Mouse (Mus musculus) right cerebral cortex, postnatal 14 days (tissue): ENCODE measurements at regions not wholly inside any gene's neighbourhood (a gene's known extent, or its start where the extent isn't known, plus 50 kb on each side); places are given as distances from the start of the nearest gene placed in this dataset.

Experiments
- DNase-seq: peaks from one replicate; pipeline ENCODE4 v3.0.0; 2022

- no peak for DNase-seq
Observed at GRCm38 (mm10) chr16:62469286-62469685, 317.3 kb downstream of the Nsun3 start.

DNA sequence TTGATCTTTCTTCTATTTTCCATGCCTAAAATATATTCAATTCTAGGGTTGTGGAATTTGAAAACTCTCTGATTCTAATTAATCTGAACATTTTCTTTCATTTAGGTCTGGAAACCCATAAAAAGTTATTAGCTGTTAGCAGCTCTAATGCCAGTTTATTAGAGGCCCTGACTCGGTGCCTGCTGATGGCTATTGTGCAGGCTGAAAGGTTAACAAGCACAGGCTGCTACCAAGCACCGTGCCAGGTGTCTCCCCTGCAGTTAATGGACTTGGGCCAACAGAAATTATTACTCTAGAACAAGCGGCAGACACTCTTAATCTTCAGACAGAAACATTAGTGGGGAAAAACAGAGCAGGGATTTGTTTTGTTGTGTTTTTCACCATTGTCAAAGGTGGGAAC is 317.8 kb downstream of the Nsun3 start:
- no peak for DNase-seq

- DNase-seq, result no peak
Observed at GRCm38 (mm10) chr16:62459949-62460551, 326.6 kb downstream of the Nsun3 start.

- DNase-seq, result no peak
Observed at GRCm38 (mm10) chr16:62449735-62450134, 336.9 kb downstream of the Nsun3 start.

GRCm38 (mm10) chr16:62447380-62447779 is 339.2 kb downstream of the Nsun3 start:
- DNase-seq, result no peak

DNA sequence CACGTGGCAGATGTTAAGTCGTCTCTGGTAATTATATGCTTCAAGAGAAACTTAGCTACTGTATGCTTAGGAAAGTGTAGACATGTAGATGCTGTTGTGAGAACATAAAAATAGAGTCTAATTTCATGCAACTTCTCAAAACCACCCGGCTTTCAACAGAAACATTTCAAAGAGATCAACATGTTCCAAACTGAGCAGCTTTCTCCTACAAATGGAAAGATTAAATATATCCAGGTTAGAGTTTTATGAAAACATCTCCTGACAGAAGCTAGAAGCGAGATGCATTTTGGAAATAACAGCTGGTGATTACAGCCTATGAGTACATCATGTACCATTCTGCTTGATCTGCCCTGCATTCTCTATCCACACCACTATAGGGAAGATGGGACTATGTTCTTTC is 345.4 kb downstream of the Nsun3 start:
- DNase-seq, result no peak

DNA sequence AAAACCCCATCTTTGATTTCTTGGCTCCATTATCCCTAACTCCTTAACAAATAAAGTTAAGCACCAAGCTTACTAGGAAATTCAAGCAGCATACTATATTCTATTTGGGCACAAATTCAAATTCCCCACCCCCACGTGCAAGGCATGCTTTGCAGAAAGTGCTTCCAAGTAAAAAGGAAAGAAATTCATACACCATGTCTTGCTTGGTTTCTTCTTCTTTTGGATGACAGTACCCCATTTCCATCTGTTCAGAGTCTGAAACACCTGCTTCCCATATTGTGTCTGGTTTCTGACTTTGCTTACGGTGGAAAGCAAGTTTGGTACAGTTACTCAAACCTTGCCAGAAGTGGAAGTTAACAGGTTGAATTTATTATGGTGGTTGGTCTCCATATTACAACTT is 353.5 kb downstream of the Nsun3 start:
- DNase-seq, result no peak

DNA sequence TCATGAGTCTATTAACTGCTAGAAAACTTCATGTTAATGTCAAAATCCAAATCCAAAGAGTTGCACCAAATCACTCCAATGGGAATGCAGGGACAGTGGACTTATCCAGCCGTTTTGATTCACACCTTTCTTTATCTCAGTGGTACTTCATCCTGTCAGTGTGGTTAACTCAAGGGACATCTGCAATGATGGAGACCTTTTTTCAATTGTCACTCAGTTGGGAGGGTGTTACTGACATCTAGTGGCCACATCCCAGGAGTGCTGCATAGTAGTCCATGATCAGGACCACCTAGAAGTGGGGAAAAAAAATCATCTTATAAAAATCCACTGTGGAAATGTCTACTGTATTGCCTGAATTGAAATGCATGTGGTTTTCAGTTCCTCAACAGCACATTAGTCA is 372.1 kb downstream of the Nsun3 start:
- DNase-seq, result peak; percentile 14

DNA sequence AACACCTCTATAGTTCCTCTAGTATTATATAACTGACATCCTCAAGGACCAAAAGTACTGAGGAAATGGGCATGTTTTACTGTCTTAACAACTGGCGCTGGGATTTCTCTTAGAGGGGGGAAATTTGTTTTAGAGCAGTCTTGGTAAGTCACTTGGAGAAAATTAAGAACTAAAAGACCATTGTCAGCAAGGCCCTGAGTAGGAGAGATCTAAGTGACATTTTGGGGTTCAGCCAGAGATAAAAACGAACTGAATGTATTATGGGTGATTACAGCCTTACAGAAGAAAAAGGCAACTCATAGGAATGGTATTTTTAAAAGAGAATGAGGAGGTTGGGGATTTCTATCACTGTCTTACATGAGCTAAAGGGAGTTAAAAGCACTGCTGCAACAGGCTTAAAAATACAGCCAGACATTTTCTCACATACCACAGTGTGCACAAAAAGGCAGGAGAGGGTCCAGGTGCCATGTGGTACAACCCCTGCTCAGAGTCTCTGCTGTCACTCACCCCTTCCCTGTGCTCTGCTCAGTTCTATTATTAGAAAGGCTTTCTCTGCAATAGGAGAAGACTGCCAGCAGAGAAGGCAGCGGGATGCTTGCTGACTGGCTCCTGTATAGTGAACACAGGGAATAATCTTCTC is 379.0 kb downstream of the Nsun3 start:
- DNase-seq, result peak; percentile 4

DNA sequence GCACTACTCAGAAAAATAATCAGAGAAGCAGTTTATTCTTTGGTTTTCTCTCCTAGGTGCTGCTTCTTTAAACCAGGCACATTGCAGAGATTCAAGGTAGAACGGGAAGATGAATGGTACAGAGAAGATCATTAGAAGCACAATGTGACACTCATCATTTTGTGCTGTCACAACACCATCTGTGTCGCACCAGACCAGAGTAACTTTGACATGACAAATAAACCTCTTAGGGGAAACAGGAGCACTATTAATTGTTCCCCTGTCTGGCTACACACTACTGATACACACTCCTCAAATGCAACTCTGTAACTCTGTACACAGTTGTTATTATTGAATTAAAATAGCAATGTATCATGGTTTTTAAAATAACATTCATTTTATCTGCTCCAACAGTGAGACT is 380.2 kb downstream of the Nsun3 start:
- no peak for DNase-seq

DNA sequence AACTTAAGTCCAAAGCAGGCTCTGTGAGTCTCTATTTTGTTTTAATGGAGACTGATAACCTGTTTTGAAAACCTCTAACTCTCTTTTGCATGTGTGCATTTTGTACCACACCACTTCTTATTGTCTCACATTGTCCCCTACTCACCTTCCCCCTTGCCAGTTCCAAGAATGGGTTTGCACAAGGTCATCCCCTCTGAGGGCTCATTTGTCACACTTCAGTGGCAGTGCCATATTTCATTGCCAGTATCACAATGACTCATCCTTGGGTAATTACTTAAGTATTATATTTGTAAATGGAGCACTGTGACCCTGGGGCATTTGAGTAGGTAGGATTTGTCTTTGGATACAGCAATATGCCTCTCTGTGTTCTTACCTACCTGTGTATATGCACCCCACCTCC is 429.3 kb downstream of the Nsun3 start:
- no peak for DNase-seq

DNA sequence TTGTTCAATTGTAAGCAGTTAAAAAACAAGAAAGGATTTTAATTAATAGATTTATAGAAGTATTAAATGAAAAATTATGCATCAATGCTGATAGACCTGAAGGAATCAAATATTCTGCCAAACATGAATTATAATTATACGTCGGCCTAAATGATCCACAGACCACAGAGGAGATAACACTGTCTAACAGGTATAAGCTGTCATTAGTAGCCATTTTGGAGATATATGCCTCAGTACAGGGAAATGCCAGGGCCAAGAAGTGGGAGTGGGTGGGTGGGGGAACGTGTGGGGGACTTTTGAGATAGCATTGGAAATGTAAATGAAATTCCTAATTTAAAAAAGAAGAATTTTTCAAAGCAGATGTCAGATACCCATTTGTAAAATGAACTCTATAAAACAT is 430.3 kb downstream of the Nsun3 start:
- DNase-seq, result no peak

DNA sequence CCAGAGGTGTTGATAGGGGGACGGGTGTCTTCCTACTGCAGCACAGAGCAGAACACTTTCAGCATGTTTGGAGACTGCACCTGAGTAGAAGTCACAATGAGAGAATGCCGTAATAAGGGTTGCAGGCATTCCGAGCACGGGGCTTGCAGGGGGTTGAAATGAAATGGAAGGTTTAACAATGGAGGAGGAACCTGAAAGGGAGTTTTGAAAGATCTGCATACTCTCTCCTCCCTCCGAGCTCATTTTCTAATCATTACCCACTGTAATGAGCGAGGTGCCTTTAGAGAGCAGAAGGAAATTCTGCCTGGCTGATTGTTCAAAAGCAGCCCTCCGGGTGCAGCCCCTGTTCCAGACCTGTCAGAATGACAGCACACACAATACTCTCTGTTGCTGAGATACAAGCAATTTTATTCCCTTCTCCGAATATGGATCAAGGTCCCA is 430.8 kb downstream of the Nsun3 start:
- DNase-seq, result no peak

DNA sequence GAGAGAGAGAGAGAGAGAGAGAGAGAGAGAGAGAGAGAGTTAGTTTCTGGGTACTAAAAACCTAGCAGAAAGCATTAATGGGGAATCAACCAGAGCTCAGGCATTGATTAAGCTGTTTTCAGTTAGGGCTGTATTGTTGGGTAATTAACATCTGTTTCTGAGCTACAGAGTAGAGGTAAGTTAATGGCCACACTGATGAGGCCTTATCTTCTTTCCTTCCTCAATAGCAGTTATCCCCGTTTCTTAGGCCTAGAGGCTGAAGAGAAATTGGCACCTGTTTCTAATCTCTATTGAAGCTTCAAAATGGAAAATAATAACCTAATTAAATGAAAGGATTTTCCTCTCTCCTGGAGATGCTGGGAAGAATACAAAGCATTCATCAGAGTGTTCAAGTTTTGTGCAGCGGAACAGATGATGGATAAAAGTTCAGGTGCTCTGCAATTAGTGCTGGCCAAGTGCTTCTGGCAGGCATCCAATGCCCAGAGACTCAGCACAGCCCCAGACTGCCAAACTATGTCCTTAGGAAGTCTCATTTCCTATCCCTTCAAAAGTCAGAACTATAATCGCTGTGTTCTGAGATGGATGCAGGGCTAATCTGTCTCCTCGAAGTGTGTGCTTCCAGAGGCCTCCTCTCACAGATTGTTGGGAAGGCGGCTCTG is 459.1 kb downstream of the Nsun3 start:
- DNase-seq, result no peak

DNA sequence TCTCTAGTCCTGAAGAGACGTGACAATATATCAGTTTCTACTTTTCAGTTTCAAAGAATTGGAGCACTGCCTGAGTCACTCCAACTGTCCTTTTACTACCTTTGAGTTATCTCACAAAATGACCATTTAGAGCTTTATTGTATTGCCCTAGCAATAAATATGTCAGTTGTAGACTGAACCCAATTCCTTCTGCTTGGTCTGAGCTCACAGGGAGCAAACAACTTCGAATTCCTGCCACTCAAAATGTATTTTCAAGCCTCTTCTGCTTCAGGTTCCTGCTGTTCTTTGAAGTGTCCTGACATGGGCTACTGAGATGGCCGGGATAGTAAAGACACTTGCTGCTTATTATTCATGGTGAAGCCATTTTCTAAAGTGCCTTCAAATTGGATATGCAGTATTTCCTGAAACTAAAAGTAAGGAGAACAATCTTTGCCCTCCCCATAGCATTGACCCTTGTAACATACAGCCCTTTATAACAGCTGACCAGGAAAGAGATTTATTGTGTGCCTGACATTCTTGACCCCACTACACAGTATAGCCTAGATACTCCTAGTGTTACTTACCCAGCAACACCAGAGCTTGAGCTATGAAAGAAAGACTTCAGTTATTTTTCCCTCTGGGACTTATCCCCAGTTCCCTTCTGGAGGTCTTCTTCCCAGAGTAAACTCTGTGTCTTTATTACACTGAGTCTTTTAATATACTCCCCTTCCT is 460.9 kb downstream of the Nsun3 start:
- no peak for DNase-seq

- DNase-seq, result no peak
Observed at GRCm38 (mm10) chr16:62322809-62323208, 463.8 kb downstream of the Nsun3 start.

- DNase-seq, result no peak
Observed at GRCm38 (mm10) chr16:62288948-62289347, 497.7 kb downstream of the Nsun3 start.
